Mouse (Mus musculus): ENCODE results near the gene Olfr588-ps1.
"Not testable (repeated sequence)": the region's sequence is repeated elsewhere in the genome, so short reads cannot be mapped to it uniquely, and the experiment has no call there.

Olfr588-ps1 gene

GRCm38 (mm10) chr7:103140579-103140978, at the start of gene Olfr588-ps1:
TSS of gene Olfr588-ps1 (plus strand) at chr7:103140879.
- no peak for DNase-seq

GRCm38 (mm10) chr7:103097420-103097819, 43.3 kb upstream of the Olfr588-ps1 start, which contains the start of gene Olfr585:
TSS of gene Olfr585 (plus strand) at chr7:103097720.
- DNase-seq = no peak

- DNase-seq = no peak
These were observed 21.3 kb upstream of the Olfr588-ps1 start for GRCm38 (mm10) chr7:103119406-103119805.

- no peak for DNase-seq
These were observed 15.1 kb upstream of the Olfr588-ps1 start, which contains the start of gene Olfr586 for GRCm38 (mm10) chr7:103125538-103125937. TSS of gene Olfr586 (minus strand) at chr7:103125638.

GRCm38 (mm10) chr7:103156256-103156655, 15.6 kb downstream of the Olfr588-ps1 start, which contains the start of gene Olfr589:
TSS of gene Olfr589 (minus strand) at chr7:103156356.
- DNase-seq = no peak

- no peak for DNase-seq
These were observed 29.0 kb downstream of the Olfr588-ps1 start for GRCm38 (mm10) chr7:103169697-103170096.

- DNase-seq = no peak
These were observed 37.6 kb downstream of the Olfr588-ps1 start, which contains the start of gene Olfr591 for GRCm38 (mm10) chr7:103178240-103178639. TSS of gene Olfr591 (minus strand) at chr7:103178340.

GRCm38 (mm10) chr7:103184503-103184902, 43.8 kb downstream of the Olfr588-ps1 start, which contains the start of gene Olfr592:
TSS of gene Olfr592 (plus strand) at chr7:103184803.
- not testable (repeated sequence) for DNase-seq
